Mouse (Mus musculus) heart, embryonic 14.5 days (tissue): ENCODE data around the gene Tom1l2. TPM values are rescaled to one million over a fixed set of nuclear protein-coding genes. Genes with fewer than 3 reads are reported as not detected.

ENCODE experiments used
- ATAC-seq: fragments of 200-750 bp; cut with Nextera tagmentation; 2 replicates; pipeline ENCODE4 v1.8.0; 2017; ENCODE audit warnings: low read depth, moderate TSS enrichment; ENCODE audit not compliant: insufficient number of reproducible peaks, insufficient read depth, low FRiP score
- H3K27ac ChIP-seq, 2 experiments: fragments of 200-500 bp in 1 of 2; fragments of 300-500 bp in 1 of 2; sonication (generic) in 1 of 2; replicated peaks in 1 of 2; 2 replicates each; pipeline ENCODE4 v1.5.1; 2012 to 2014; ENCODE audit warnings: low read depth in 2 of 2, low read length in 2 of 2, control low read depth in 1 of 2, mild to moderate bottlenecking in 1 of 2, mixed read lengths in 1 of 2; ENCODE audit not compliant: control insufficient read depth in 1 of 2, insufficient read depth in 1 of 2
- H3K27me3 ChIP-seq: fragments of 300-500 bp; sonication (generic); 2 replicates; pipeline ENCODE4 v1.6.1; 2014; ENCODE audit warnings: mild to moderate bottlenecking, low read length, control low read depth; ENCODE audit not compliant: control insufficient read depth, insufficient read depth
- H3K36me3 ChIP-seq: fragments of 300-500 bp; sonication (generic); 2 replicates; pipeline ENCODE4 v1.6.1; 2014; ENCODE audit warnings: mild to moderate bottlenecking, control low read depth, low read length, mixed read lengths; ENCODE audit not compliant: control insufficient read depth, insufficient read depth
- H3K4me1 ChIP-seq, 2 experiments: fragments of 200-500 bp in 1 of 2; fragments of 300-500 bp in 1 of 2; sonication (generic) in 1 of 2; 2 replicates each; pipeline ENCODE4 v1.6.1; 2012 to 2014; ENCODE audit warnings: low read length in 2 of 2, control low read depth in 1 of 2, mixed read lengths in 1 of 2; ENCODE audit not compliant: control insufficient read depth in 2 of 2, insufficient read depth in 2 of 2
- H3K4me2 ChIP-seq: fragments of 300-500 bp; sonication (generic); 2 replicates; pipeline ENCODE4 v1.6.1; 2014; ENCODE audit warnings: mild to moderate bottlenecking, low read length
- H3K4me3 ChIP-seq, 2 experiments: fragments of 200-500 bp in 1 of 2; fragments of 300-500 bp in 1 of 2; sonication (generic) in 1 of 2; 2 replicates each; pipeline ENCODE4 v1.5.1; 2012 to 2014; ENCODE audit warnings: low read length in 2 of 2, mild to moderate bottlenecking in 2 of 2, control low read depth in 1 of 2, low read depth in 1 of 2, moderate library complexity in 1 of 2; ENCODE audit not compliant: control insufficient read depth in 1 of 2, insufficient read depth in 1 of 2
- H3K9ac ChIP-seq: fragments of 300-500 bp; sonication (generic); 2 replicates; pipeline ENCODE4 v1.6.1; 2014; ENCODE audit warnings: mild to moderate bottlenecking, low read length
- H3K9me3 ChIP-seq: fragments of 300-500 bp; sonication (generic); 2 replicates; pipeline ENCODE4 v1.6.1; 2016; ENCODE audit warnings: low read length, control low read depth; ENCODE audit not compliant: control insufficient read depth
- WGBS: fragments of 180-500 bp; shearing (Covaris S2); extraction: QIAGEN DNeasy Blood & Tissue Kit; methylation state at CpG from one replicate; pipeline ENCODE4 v1.1.7; 2014; 5-methylcytosine and 5-hydroxymethylcytosine counted together
- polyA plus RNA-seq: library from polyadenylated mRNA; unstranded; fragments of >200 nt; fragmentation: Nextera tagmentation; extraction: Ambion mirVana; gene quantifications from 2 replicates; pipeline ENCODE4 v1.2.1, GENCODE M21; 2014

Tom1l2 gene
- polyA plus RNA-seq, 1 experiment from 2014 or later: 25.7 TPM

DNA sequence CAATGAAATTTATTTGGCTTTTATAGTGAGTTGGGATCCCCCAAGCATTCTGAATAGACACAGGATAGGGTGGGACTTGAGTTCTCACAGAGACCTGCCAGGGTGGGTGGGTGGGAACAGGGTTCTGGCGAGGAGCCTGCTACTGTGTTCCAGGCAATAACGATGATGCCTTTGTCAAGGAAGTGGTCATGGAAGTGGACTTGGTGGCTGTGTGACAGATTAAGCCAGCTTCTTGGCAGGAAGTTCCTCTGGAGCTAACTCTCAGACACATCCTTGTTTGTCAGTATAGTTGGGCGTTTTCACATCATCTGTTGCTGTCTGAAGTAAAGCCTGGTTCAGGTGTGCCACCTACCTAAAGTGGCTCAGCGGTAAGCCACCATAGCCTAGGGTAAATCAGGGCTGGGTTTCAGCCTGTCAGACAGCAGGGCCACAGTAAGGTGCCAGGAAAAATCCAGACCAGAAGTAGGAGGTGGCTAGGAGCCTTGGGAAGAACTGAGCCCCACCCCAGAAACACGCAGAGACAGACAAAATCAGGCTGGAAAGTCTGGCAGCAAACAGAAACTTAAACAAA is 8.0 kb upstream of the Tom1l2 start:
- no peak overlapping the region for H3K4me3 ChIP-seq
- no peak overlapping the region for H3K9ac ChIP-seq
- WGBS: 63% methylated on average over 5 of the region's 5 CpGs
- H3K4me1 ChIP-seq: peaks cover 7 to 10% of the 10 kb centered on the region in 2 experiments
- H3K27me3 ChIP-seq: no peaks in the 10 kb centered on the region
- H3K27ac ChIP-seq: peak overlapping the region; percentile 17 to 24; a peak in 2 of 4 replicates
- H3K4me2 ChIP-seq: no peak overlapping the region
- no peaks in the 10 kb centered on the region for H3K36me3 ChIP-seq
- no peak for ATAC-seq
- H3K9me3 ChIP-seq: no peaks in the 10 kb centered on the region

DNA sequence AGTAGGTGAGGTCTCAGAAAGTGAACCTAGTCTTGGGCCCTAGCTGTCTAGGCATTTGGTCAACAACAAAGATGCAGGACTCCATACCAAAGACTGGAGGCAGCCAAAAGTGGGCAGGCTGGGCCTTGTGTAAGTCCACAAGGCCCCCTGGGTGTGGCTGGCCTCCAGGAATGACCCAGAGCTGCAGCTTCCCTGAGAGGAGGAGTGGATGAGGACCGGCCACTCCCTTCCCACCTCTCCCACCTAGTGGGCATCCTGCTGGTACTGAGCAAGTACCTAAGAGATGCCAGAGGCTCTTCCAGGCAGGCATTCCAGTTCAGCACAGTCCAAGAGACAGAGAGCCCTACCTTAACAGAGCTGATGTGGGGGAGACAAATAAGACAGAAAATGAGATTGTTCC is 7.2 kb upstream of the Tom1l2 start:
- WGBS: 53% methylated on average over 1 of the region's 1 CpGs
- H3K36me3 ChIP-seq: no peaks in the 10 kb centered on the region
- peak overlapping the region in 1 of 2 experiments; percentile 24; a peak in 1 of 4 replicates for H3K27ac ChIP-seq
- H3K27me3 ChIP-seq: no peaks in the 10 kb centered on the region
- H3K4me1 ChIP-seq: peaks cover 7 to 10% of the 10 kb centered on the region in 2 experiments
- H3K9me3 ChIP-seq: no peaks in the 10 kb centered on the region
- H3K4me3 ChIP-seq: no peak overlapping the region
- no peak overlapping the region for H3K4me2 ChIP-seq
- no peak overlapping the region for H3K9ac ChIP-seq
- no peak for ATAC-seq

DNA sequence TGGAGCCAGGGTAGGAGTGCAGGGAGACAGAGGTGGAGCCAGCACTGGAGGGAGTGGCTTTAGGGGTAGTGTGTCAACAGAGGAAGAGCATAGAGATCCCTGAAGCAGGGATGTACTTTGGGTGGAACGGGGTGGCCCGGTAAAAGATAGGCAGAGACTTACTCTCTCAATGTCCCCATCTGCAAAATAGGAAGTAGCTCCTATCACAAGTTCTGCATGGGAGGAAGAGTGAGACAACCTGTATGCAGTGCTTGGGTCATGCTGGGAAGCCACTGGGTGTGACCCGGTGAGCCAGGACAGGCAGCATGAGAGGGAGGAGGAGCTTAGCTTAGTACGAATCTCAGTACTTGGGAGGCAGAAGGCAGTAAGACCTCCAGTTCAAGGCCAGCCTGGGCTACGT is 6.4 kb upstream of the Tom1l2 start:
- H3K27me3 ChIP-seq: no peaks in the 10 kb centered on the region
- H3K4me2 ChIP-seq: no peak overlapping the region
- WGBS: 73% methylated on average over 5 of the region's 5 CpGs
- no peak overlapping the region for H3K27ac ChIP-seq
- no peaks in the 10 kb centered on the region for H3K36me3 ChIP-seq
- ATAC-seq: no peak
- H3K4me1 ChIP-seq: peaks cover 7 to 10% of the 10 kb centered on the region in 2 experiments
- H3K4me3 ChIP-seq: no peak overlapping the region
- no peak overlapping the region for H3K9ac ChIP-seq
- H3K9me3 ChIP-seq: no peaks in the 10 kb centered on the region

DNA sequence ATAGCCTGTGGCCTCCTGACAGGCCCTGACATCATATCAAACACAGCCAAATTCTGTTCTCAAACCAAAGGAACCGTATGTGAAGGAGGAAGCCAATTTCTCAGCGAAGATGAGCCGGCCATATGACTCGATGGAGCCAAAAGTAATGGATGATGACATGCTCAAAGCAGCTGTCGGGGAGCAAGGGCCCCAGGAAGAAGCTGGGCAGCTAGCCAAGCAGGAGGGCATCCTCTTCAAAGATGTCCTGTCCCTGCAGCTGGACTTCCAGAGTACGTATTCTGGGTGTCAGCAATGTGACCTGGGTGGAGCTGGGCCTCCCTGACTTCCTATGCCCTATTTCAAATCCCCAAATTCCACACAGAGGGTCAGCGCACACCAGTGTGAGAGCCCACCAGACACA is 5.8 kb upstream of the Tom1l2 start:
- Histone ChIP-seq H3K4me3 (no peak overlapping the region), H3K4me1 (peaks cover 7 to 10% of the 10 kb centered on the region in 2 experiments), H3K36me3 (no peaks in the 10 kb centered on the region), H3K27ac (no peak overlapping the region), H3K9ac (no peak overlapping the region), H3K4me2 (no peak overlapping the region), H3K9me3 (no peaks in the 10 kb centered on the region), H3K27me3 (no peaks in the 10 kb centered on the region)
- no peak for ATAC-seq
- WGBS: 39% methylated on average over 7 of the region's 7 CpGs

DNA sequence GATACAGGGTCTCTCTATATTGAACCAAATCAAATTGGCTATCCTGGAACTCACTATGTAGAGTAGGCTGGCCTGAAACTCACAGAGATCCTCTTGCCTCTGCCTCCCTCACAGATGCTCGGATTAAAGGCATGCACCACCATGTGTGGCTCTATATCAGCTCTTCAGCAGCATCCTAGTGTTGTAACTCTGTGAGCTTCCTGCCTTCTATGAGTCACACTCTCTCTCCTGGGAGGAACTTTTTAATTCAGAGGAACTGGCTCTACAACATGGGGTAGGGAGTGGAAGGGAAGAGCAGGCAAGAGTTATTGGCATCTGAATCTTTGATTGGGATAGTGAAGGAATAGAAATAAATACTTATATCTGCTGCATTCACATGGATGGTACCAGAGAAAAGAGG is 4.4 kb upstream of the Tom1l2 start:
- no peak for ATAC-seq
- Histone ChIP-seq H3K9ac (no peak overlapping the region), H3K9me3 (no peaks in the 10 kb centered on the region), H3K36me3 (no peaks in the 10 kb centered on the region), H3K4me1 (peaks cover 7 to 10% of the 10 kb centered on the region in 2 experiments), H3K27me3 (no peaks in the 10 kb centered on the region), H3K27ac (no peak overlapping the region), H3K4me2 (no peak overlapping the region), H3K4me3 (no peak overlapping the region)
- WGBS: 26% methylated on average over 1 of the region's 1 CpGs

DNA sequence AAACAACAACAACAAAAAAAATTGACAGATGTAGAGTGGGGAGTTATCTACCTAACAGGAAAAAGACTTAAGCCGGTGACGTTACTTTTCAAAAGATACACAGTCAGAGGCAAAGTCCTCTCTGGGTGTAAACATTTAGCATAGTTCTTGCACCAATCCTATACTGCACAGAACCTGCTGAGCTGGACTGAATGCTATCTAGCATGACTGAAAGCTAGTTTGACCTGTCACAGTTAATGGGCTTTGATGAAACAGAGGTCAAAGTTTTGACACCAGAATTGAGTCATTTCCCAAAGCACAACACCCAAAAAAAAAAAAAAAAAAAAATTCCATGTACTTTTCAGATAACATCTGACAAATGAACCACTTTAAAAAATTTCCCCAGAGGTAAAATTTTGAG is 3.2 kb upstream of the Tom1l2 start:
- Histone ChIP-seq H3K9me3 (no peaks in the 10 kb centered on the region), H3K4me3 (no peak overlapping the region), H3K9ac (no peak overlapping the region), H3K4me1 (peaks cover 7 to 17% of the 10 kb centered on the region in 2 experiments), H3K36me3 (no peaks in the 10 kb centered on the region), H3K4me2 (no peak overlapping the region), H3K27ac (no peak overlapping the region), H3K27me3 (no peaks in the 10 kb centered on the region)
- no peak for ATAC-seq
- 83% methylated on average over 2 of the region's 2 CpGs for WGBS

DNA sequence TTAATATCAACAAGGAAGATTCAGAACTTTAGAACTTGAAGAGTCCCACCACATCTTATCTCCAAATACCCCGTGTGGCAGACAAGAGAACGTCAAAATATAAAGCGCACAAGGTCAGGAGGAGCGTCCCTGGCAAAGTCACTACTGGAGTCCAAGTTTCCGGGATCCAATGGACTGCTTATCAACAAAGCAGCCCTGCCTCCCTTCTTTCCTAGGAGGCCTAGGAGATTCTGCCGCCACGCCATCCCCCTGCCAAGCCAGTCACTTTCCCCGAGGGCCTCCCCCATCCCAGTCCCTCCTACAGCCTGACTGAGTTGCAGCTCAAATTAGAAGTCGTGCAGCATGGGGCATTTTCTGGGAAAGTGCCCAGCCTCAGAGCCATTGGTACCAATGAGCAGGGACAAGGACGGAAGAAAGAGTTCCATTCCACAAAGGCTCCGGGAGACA is 757 bp downstream of the Tom1l2 start:
- H3K9me3 ChIP-seq: no peaks in the 10 kb centered on the region
- peak overlapping the region; percentile 79 to 83 for H3K4me3 ChIP-seq
- 4% methylated on average over 11 of the region's 11 CpGs for WGBS
- no peaks in the 10 kb centered on the region for H3K27me3 ChIP-seq
- ATAC-seq: no peak
- peak overlapping the region; percentile 82 for H3K9ac ChIP-seq
- H3K36me3 ChIP-seq: no peaks in the 10 kb centered on the region
- H3K27ac ChIP-seq: peak overlapping the region; percentile 84 to 89
- H3K4me1 ChIP-seq: peaks cover 0 to 16% of the 10 kb centered on the region in 2 experiments; a peak in 3 of 4 replicates
- peak overlapping the region; percentile 81 for H3K4me2 ChIP-seq

DNA sequence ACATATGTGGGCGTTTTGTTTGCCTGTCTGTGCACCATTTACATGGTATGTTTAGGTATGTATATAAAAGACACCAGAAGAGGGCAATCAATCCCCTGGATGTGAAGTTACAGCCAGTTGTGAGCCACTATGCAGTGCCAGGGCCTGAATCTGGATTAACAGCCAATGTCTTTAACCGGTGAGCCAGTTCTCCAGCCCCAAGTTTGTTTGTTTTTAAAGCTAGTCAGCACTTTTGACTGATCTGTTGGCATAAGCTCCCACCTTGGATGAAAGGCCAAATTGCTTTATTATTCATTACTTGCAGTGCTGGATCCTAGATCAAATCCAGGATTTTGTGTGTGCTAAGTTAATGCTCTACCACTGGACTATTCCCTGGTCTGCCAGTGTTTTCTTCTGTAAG is 1.3 kb downstream of the Tom1l2 start:
- peak overlapping the region; percentile 79 to 83; a peak in 2 of 4 replicates for H3K4me3 ChIP-seq
- H3K27ac ChIP-seq: peak overlapping the region; percentile 84 to 89
- H3K4me1 ChIP-seq: peaks cover 0 to 19% of the 10 kb centered on the region in 2 experiments
- H3K9me3 ChIP-seq: no peaks in the 10 kb centered on the region
- no peak for ATAC-seq
- no peaks in the 10 kb centered on the region for H3K36me3 ChIP-seq
- no peaks in the 10 kb centered on the region for H3K27me3 ChIP-seq
- WGBS: 70% methylated on average over 2 of the region's 2 CpGs
- peak overlapping the region; percentile 82 for H3K9ac ChIP-seq
- peak overlapping the region; percentile 81 for H3K4me2 ChIP-seq
